Mouse (Mus musculus) forebrain, embryonic 14.5 days (tissue): ENCODE data around the gene Sbno2. TPM values are rescaled to one million over a fixed set of nuclear protein-coding genes. Genes with fewer than 3 reads are reported as not detected.

ENCODE experiments used
- ATAC-seq: fragments of 200-750 bp; cut with Nextera tagmentation; 2 replicates; pipeline ENCODE4 v1.8.0; 2017; ENCODE audit warnings: mild to moderate bottlenecking, moderate library complexity
- DNase-seq: peaks from one replicate; pipeline ENCODE4 v3.0.0-alpha.2; 2015; ENCODE audit warnings: low spot score
- H3K27ac ChIP-seq: fragments of 300-500 bp; sonication (generic); 2 replicates; pipeline ENCODE4 v1.5.1; 2014; ENCODE audit warnings: low read depth, mild to moderate bottlenecking, control low read depth, low read length, moderate library complexity
- H3K27me3 ChIP-seq: fragments of 300-500 bp; sonication (generic); replicated peaks from 2 replicates; pipeline ENCODE4 v1.6.1; 2014; ENCODE audit warnings: low read length, control low read depth, mixed read lengths; ENCODE audit not compliant: control insufficient read depth, insufficient read depth
- H3K36me3 ChIP-seq: fragments of 300-500 bp; sonication (generic); 2 replicates; pipeline ENCODE4 v1.6.1; 2014; ENCODE audit warnings: low read length, control low read depth; ENCODE audit not compliant: control insufficient read depth, insufficient read depth
- H3K4me1 ChIP-seq: fragments of 300-500 bp; sonication (generic); 2 replicates; pipeline ENCODE4 v1.6.1; 2014; ENCODE audit warnings: antibody characterized with exemption, low read length, control low read depth; ENCODE audit not compliant: control insufficient read depth, insufficient read depth
- H3K4me2 ChIP-seq: fragments of 300-500 bp; sonication (generic); 2 replicates; pipeline ENCODE4 v1.6.1; 2014; ENCODE audit warnings: mild to moderate bottlenecking, control low read depth, low read length
- H3K4me3 ChIP-seq: fragments of 300-500 bp; sonication (generic); 2 replicates; pipeline ENCODE4 v1.5.1; 2014; ENCODE audit warnings: low read depth, low read length, control low read depth
- H3K9ac ChIP-seq: fragments of 300-500 bp; sonication (generic); 2 replicates; pipeline ENCODE4 v1.6.1; 2014; ENCODE audit warnings: mild to moderate bottlenecking, low read length, control low read depth, moderate library complexity
- H3K9me3 ChIP-seq: fragments of 300-500 bp; sonication (generic); replicated peaks from 2 replicates; pipeline ENCODE4 v1.6.1; 2016; ENCODE audit warnings: low read length, control low read depth, mixed read lengths; ENCODE audit not compliant: control insufficient read depth
- WGBS: fragments of 180-500 bp; shearing (Covaris S2); extraction: QIAGEN DNeasy Blood & Tissue Kit; methylation state at CpG from one replicate; pipeline ENCODE4 v1.1.7; 2014; 5-methylcytosine and 5-hydroxymethylcytosine counted together
- polyA plus RNA-seq: library from polyadenylated mRNA; unstranded; fragments of >200 nt; fragmentation: Nextera tagmentation; extraction: Ambion mirVana; gene quantifications from 2 replicates; pipeline ENCODE4 v1.2.1, GENCODE M21; 2014

Gene Sbno2
- polyA plus RNA-seq, 1 experiment from 2014 or later: 8.1 TPM

DNA sequence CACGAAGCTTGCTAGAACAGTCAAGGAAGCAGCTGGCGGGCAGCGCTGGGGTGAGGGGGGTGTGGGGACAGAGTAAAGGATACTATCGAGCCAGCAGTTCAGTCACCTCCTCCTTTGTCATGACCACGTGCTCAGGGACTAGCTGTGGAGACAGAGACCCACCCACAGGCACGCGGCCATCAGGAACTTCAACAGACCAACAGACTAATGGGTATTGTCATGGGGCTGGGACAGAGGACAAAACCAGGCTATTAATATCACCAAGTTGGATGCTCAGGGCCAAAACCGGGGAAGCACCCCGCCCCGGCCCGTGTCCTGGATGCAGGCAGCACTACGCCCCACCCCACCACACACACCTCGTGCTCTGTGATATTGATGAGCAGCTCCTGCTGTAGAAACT lies 68.5 kb downstream of the Sbno2 start:
- Histone ChIP-seq H3K9ac (no peak overlapping the region), H3K27ac (no peak overlapping the region), H3K36me3 (peaks cover 41% of the 10 kb centered on the region), H3K27me3 (no peaks in the 10 kb centered on the region), H3K4me1 (peaks cover 8% of the 10 kb centered on the region), H3K4me3 (no peak overlapping the region), H3K4me2 (no peak overlapping the region), H3K9me3 (no peaks in the 10 kb centered on the region)
- no peak for ATAC-seq
- DNase-seq: no peak
- WGBS: 93% methylated on average over 13 of the region's 13 CpGs

DNA sequence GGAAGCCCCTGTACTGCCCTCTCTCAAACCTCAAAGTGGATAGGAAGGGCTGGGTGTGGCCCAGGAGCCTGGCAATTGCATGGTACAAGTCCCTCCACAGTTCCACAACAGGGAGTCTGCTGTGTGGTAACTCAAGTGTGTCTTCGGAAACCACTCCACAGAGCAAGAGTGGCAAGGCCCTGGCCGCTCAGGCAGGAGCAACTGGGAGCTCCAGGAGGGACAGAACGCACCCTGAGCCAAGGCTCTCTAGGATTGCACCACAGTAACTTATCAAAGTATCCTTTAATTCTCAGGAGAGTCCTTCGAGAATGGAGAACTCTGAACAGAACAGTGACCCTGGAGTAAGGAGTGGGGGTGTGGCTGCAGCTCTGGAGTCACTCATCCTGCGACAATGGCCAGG lies 69.7 kb downstream of the Sbno2 start:
- no peak for DNase-seq
- Histone ChIP-seq H3K4me3 (no peak overlapping the region), H3K9ac (no peak overlapping the region), H3K36me3 (peaks cover 41% of the 10 kb centered on the region), H3K27ac (no peak overlapping the region), H3K9me3 (no peaks in the 10 kb centered on the region), H3K4me1 (peaks cover 8% of the 10 kb centered on the region), H3K27me3 (no peaks in the 10 kb centered on the region), H3K4me2 (no peak overlapping the region)
- WGBS: 95% methylated on average over 5 of the region's 5 CpGs
- no peak for ATAC-seq

- WGBS: 87% methylated on average over 8 of the region's 8 CpGs
Observed at GRCm38 (mm10) chr10:80035148-80035547, 70.2 kb downstream of the Sbno2 start.

GRCm38 (mm10) chr10:80033511-80034391 lies 71.6 kb downstream of the Sbno2 start:
- Histone ChIP-seq H3K27me3 (no peaks in the 10 kb centered on the region), H3K9me3 (no peaks in the 10 kb centered on the region)
- 52% methylated on average over 9 of the region's 9 CpGs for WGBS

More at GRCm38 (mm10) chr10:80035148-80035547, 70.2 kb downstream of the Sbno2 start:
- no peak for DNase-seq
- Histone ChIP-seq H3K4me2 (no peak overlapping the region), H3K9ac (no peak overlapping the region), H3K27ac (no peak overlapping the region), H3K4me1 (peaks cover 8% of the 10 kb centered on the region), H3K27me3 (no peaks in the 10 kb centered on the region), H3K4me3 (no peak overlapping the region), H3K36me3 (peaks cover 41% of the 10 kb centered on the region), H3K9me3 (no peaks in the 10 kb centered on the region)
- no peak for ATAC-seq

GRCm38 (mm10) chr10:80032799-80033480 lies 72.4 kb downstream of the Sbno2 start:
- Histone ChIP-seq H3K36me3 (peaks cover 38% of the 10 kb centered on the region), H3K4me1 (no peaks in the 10 kb centered on the region), H3K27ac (no peak overlapping the region), H3K27me3 (no peaks in the 10 kb centered on the region), H3K9me3 (no peaks in the 10 kb centered on the region), H3K9ac (no peak overlapping the region), H3K4me3 (no peak overlapping the region), H3K4me2 (no peak overlapping the region)
- ATAC-seq (no peak), DNase-seq (no peak)
- WGBS: 73% methylated on average over 5 of the region's 5 CpGs

More at GRCm38 (mm10) chr10:80033511-80034391, 71.6 kb downstream of the Sbno2 start:
- Histone ChIP-seq H3K9ac (no peak overlapping the region), H3K4me1 (peaks cover 7% of the 10 kb centered on the region), H3K27ac (no peak overlapping the region), H3K4me3 (no peak overlapping the region), H3K4me2 (no peak overlapping the region), H3K36me3 (peaks cover 41% of the 10 kb centered on the region)
- DNase-seq (peak; percentile 26), ATAC-seq (no peak)

DNA sequence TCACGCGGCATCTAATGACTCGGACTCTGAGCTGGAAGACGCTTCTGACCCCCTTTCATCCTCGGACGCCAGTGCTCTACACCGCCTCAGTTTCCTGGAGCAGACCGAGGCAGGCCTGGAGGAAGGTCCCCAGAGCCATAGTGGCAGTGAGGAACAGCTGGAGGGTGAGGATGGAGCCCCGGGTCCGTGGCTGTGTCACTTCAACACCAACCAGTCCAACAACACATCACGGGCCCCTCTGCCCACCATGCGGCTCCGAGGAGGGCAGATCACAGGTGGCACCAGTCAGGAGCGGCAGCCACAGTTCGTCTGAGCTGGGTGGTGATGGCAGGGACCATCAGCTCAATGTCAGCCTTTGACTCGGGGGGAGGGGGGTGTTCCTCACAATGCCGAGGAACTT lies 74.6 kb downstream of the Sbno2 start:
- H3K36me3 ChIP-seq: peaks cover 16% of the 10 kb centered on the region
- no peaks in the 10 kb centered on the region for H3K9me3 ChIP-seq
- DNase-seq (no peak), ATAC-seq (no peak)
- no peaks in the 10 kb centered on the region for H3K27me3 ChIP-seq
- no peaks in the 10 kb centered on the region for H3K4me1 ChIP-seq
- H3K4me2 ChIP-seq: no peak overlapping the region
- no peak overlapping the region for H3K27ac ChIP-seq
- no peak overlapping the region for H3K9ac ChIP-seq
- WGBS: 89% methylated on average over 17 of the region's 17 CpGs
- H3K4me3 ChIP-seq: no peak overlapping the region

GRCm38 (mm10) chr10:80030191-80030590 lies 75.2 kb downstream of the Sbno2 start:
- ATAC-seq (no peak), DNase-seq (no peak)
- Histone ChIP-seq H3K9ac (no peak overlapping the region), H3K27me3 (no peaks in the 10 kb centered on the region), H3K4me3 (no peak overlapping the region), H3K27ac (no peak overlapping the region), H3K4me2 (no peak overlapping the region), H3K36me3 (peaks cover 11% of the 10 kb centered on the region), H3K4me1 (no peaks in the 10 kb centered on the region), H3K9me3 (no peaks in the 10 kb centered on the region)
- 87% methylated on average over 9 of the region's 9 CpGs for WGBS

- no peak overlapping the region for H3K27ac ChIP-seq
- WGBS: 93% methylated on average over 13 of the region's 13 CpGs
- no peak for DNase-seq
- no peaks in the 10 kb centered on the region for H3K4me1 ChIP-seq
- H3K9ac ChIP-seq: no peak overlapping the region
- ATAC-seq: no peak
- no peak overlapping the region for H3K4me2 ChIP-seq
- no peaks in the 10 kb centered on the region for H3K36me3 ChIP-seq
- no peaks in the 10 kb centered on the region for H3K9me3 ChIP-seq
- no peaks in the 10 kb centered on the region for H3K27me3 ChIP-seq
- no peak overlapping the region for H3K4me3 ChIP-seq
Observed at GRCm38 (mm10) chr10:80028521-80028846, 76.9 kb downstream of the Sbno2 start.
